Mouse (Mus musculus) spleen, adult 2 months (tissue): ENCODE measurements around the gene Slain1. TPM values are rescaled to one million over a fixed set of nuclear protein-coding genes. Genes with fewer than 3 reads are reported as not detected.

Source experiments
- DNase-seq, 2 experiments: peaks; one replicate each; pipeline versions ENCODE4 v3.0.0 to v3.0.0-alpha.2; 2012 to 2021; ENCODE audit warnings: low spot score in 2 of 2, low read depth in 1 of 2
- H3K27ac ChIP-seq: fragments of 200-500 bp; 2 replicates; pipeline ENCODE4 v1.5.1; 2012; ENCODE audit warnings: low read length, inconsistent platforms; ENCODE audit not compliant: insufficient read depth
- H3K27me3 ChIP-seq: fragments of 200-500 bp; 2 replicates; pipeline ENCODE4 v1.6.1; 2012; ENCODE audit warnings: mild to moderate bottlenecking, moderate library complexity, low read length, inconsistent platforms; ENCODE audit not compliant: control insufficient read depth, insufficient read depth
- H3K36me3 ChIP-seq: fragments of 200-500 bp; 2 replicates; pipeline ENCODE4 v1.6.1; 2012; ENCODE audit warnings: mild to moderate bottlenecking, low read length, inconsistent platforms; ENCODE audit not compliant: control insufficient read depth, insufficient read depth
- H3K4me1 ChIP-seq: fragments of 200-500 bp; 2 replicates; pipeline ENCODE4 v1.6.1; 2011; ENCODE audit warnings: inconsistent platforms; ENCODE audit not compliant: control insufficient read depth, insufficient read depth, insufficient read length
- H3K4me3 ChIP-seq: fragments of 200-500 bp; 2 replicates; pipeline ENCODE4 v1.5.1; 2011; ENCODE audit warnings: mild to moderate bottlenecking, inconsistent platforms; ENCODE audit not compliant: insufficient read depth, insufficient read length; ENCODE audit errors: extremely low read depth
- CTCF ChIP-seq: fragments of 200-500 bp; IDR thresholded peaks from 2 replicates; pipeline ENCODE4 v1.5.1; 2011; ENCODE audit warnings: mild to moderate bottlenecking, inconsistent platforms; ENCODE audit not compliant: insufficient read depth, insufficient read length, insufficient replicate concordance; ENCODE audit errors: extremely low read depth
- POLR2A ChIP-seq: fragments of 200-500 bp; IDR thresholded peaks from 2 replicates; pipeline ENCODE4 v1.6.1; 2011; ENCODE audit warnings: low read depth, low read length, inconsistent platforms
- WGBS: fragments of 180-500 bp; shearing (Covaris S2); methylation state at CpG from one replicate; pipeline ENCODE4 v1.1.7; 2018; 5-methylcytosine and 5-hydroxymethylcytosine counted together
- polyA plus RNA-seq: library from polyadenylated mRNA; depleted of rRNA; stranded (reverse); fragments of >200 nt; gene quantifications from 2 replicates; pipeline ENCODE4 v1.2.3, GENCODE M21; 2012

Slain1 gene
- polyA plus RNA-seq, 1 experiment: 15.0 TPM

GRCm38 (mm10) chr14:103704771-103705170, 54.7 kb downstream of the Slain1 start:
- no peak for DNase-seq
- TF ChIP-seq POLR2A (no peak), CTCF (no peak)
- WGBS: 86% methylated on average over 13 of the region's 13 CpGs
- Histone ChIP-seq H3K27me3 (no peaks in the 10 kb centered on the region), H3K4me1 (no peaks in the 10 kb centered on the region), H3K27ac (no peak overlapping the region), H3K4me3 (no peak overlapping the region), H3K36me3 (peaks cover 18% of the 10 kb centered on the region)

GRCm38 (mm10) chr14:103706347-103706746, 56.3 kb downstream of the Slain1 start:
- 82% methylated on average over 6 of the region's 6 CpGs for WGBS
- H3K27me3 ChIP-seq: no peaks in the 10 kb centered on the region
- H3K27ac ChIP-seq: no peak overlapping the region
- H3K36me3 ChIP-seq: peaks cover 16% of the 10 kb centered on the region
- DNase-seq: no peak
- TF ChIP-seq CTCF (no peak), POLR2A (no peak)
- H3K4me1 ChIP-seq: no peaks in the 10 kb centered on the region
- no peak overlapping the region for H3K4me3 ChIP-seq

- WGBS: 87% methylated on average over 2 of the region's 2 CpGs
- no peaks in the 10 kb centered on the region for H3K27me3 ChIP-seq
- TF ChIP-seq CTCF: no peak
- TF ChIP-seq POLR2A: no peak
Observed at GRCm38 (mm10) chr14:103708601-103709000, 58.6 kb downstream of the Slain1 start.

GRCm38 (mm10) chr14:103709261-103709660, 59.2 kb downstream of the Slain1 start:
- no peak overlapping the region for H3K27ac ChIP-seq
- no peak for DNase-seq
- TF ChIP-seq CTCF (no peak), POLR2A (no peak)
- no peak overlapping the region for H3K4me3 ChIP-seq
- 91% methylated on average over 11 of the region's 11 CpGs for WGBS
- peaks cover 5% of the 10 kb centered on the region; the same call in 1 of the 2 replicates for H3K36me3 ChIP-seq
- H3K4me1 ChIP-seq: peaks cover 2% of the 10 kb centered on the region; the same call in 1 of the 2 replicates
- no peaks in the 10 kb centered on the region for H3K27me3 ChIP-seq

More at GRCm38 (mm10) chr14:103708601-103709000, 58.6 kb downstream of the Slain1 start:
- no peak for DNase-seq
- H3K27ac ChIP-seq: no peak overlapping the region
- H3K4me3 ChIP-seq: no peak overlapping the region
- peaks cover 9% of the 10 kb centered on the region for H3K36me3 ChIP-seq
- H3K4me1 ChIP-seq: peaks cover 2% of the 10 kb centered on the region; the same call in 1 of the 2 replicates

GRCm38 (mm10) chr14:103712986-103713385, 63.0 kb downstream of the Slain1 start:
- no peak for DNase-seq

GRCm38 (mm10) chr14:103717516-103717915, 67.5 kb downstream of the Slain1 start:
- peak in 1 of 2 experiments; percentile 18 for DNase-seq
- 39% methylated on average over 5 of the region's 5 CpGs for WGBS
- TF ChIP-seq POLR2A (no peak), CTCF (peak; percentile 27; the same call in 1 of the 2 replicates)
- Histone ChIP-seq H3K27me3 (no peaks in the 10 kb centered on the region), H3K4me3 (no peak overlapping the region), H3K4me1 (peaks cover 2% of the 10 kb centered on the region; the same call in 1 of the 2 replicates), H3K27ac (no peak overlapping the region), H3K36me3 (no peaks in the 10 kb centered on the region)

More at GRCm38 (mm10) chr14:103712986-103713385, 63.0 kb downstream of the Slain1 start:
- TF ChIP-seq CTCF (no peak), POLR2A (no peak)
- no peaks in the 10 kb centered on the region for H3K36me3 ChIP-seq
- H3K4me1 ChIP-seq: peaks cover 2% of the 10 kb centered on the region; the same call in 1 of the 2 replicates
- H3K27ac ChIP-seq: no peak overlapping the region
- no peak overlapping the region for H3K4me3 ChIP-seq
- H3K27me3 ChIP-seq: no peaks in the 10 kb centered on the region
- WGBS: 56% methylated on average over 5 of the region's 5 CpGs

GRCm38 (mm10) chr14:103717979-103718378, 68.0 kb downstream of the Slain1 start:
- no peak for TF ChIP-seq CTCF
- TF ChIP-seq POLR2A: no peak
- whole genome bisulfite sequencing: 68% methylated on average over 5 of the region's 5 CpGs
- Histone ChIP-seq H3K4me1 (no peaks in the 10 kb centered on the region), H3K36me3 (no peaks in the 10 kb centered on the region), H3K27me3 (no peaks in the 10 kb centered on the region), H3K27ac (no peak overlapping the region), H3K4me3 (no peak overlapping the region)
- DNase-seq: no peak

GRCm38 (mm10) chr14:103718393-103718792, 68.4 kb downstream of the Slain1 start:
- H3K4me3 ChIP-seq: no peak overlapping the region
- TF ChIP-seq POLR2A: no peak
- TF ChIP-seq CTCF: no peak
- no peaks in the 10 kb centered on the region for H3K27me3 ChIP-seq
- WGBS: 32% methylated on average over 5 of the region's 5 CpGs
- no peak for DNase-seq
- no peaks in the 10 kb centered on the region for H3K36me3 ChIP-seq
- no peak overlapping the region for H3K27ac ChIP-seq
- no peaks in the 10 kb centered on the region for H3K4me1 ChIP-seq
